Mouse (Mus musculus): ENCODE results near the gene Hnrnpm. TPM values are rescaled to one million over a fixed set of nuclear protein-coding genes. Genes with fewer than 3 reads are reported as not detected.

Gene Hnrnpm
- total and polyA plus RNA-seq, 3 experiments, result 174 to 756 (median 207) TPM

GRCm38 (mm10) chr17:33628621-33629486, 57.8 kb downstream of the Hnrnpm start, which contains the start of gene Zfp414:
Gene Zfp414, plus strand, starts transcription at chr17:33629090.
- dilution Hi-C loops (cut with MboI; ENCODE audit: extremely low pct_ligation_motif_present, extremely low pct_unique_long_range_greater_than_20kb, low sequenced_read_pairs) (no loop called here), in situ Hi-C loops (cut with MboI; ENCODE audit: low pct_ligation_motif_present, low pct_unique_long_range_greater_than_20kb, low sequenced_read_pairs) (no loop called here)
- Histone ChIP-seq H3K36me3 (replicated peaks in 1 of 2; ENCODE audit: control insufficient read depth in 1 of 2, insufficient read depth in 1 of 2, low read length in 1 of 2) (peaks cover 15 to 36% of the 10 kb centered on the region in 2 experiments), H3K4me1 (ENCODE audit: control insufficient read depth in 1 of 2, insufficient read depth in 2 of 2) (peaks cover 12 to 21% of the 10 kb centered on the region in 2 experiments), H3K9ac (ENCODE audit: insufficient read depth, low read depth) (peak within 1 kb of the TSS; percentile 68), H3K79me2 (replicated peaks; ENCODE audit: control insufficient read depth, extremely low read depth, insufficient read depth, poor library complexity, severe bottlenecking) (0 out of 2 replicates have a peak, but pooled peaks cover 3% of the 10 kb centered on the region), H3K4me3 (replicated peaks in 1 of 3; ENCODE audit: low read depth in 2 of 3, low read length in 2 of 3, poor library complexity in 1 of 3) (peak within 1 kb of the TSS; percentile 72 to 87 (median 74)), H3K27me3 (replicated peaks) (no peaks in the 10 kb centered on the region), H3K4me2 (ENCODE audit: insufficient read depth, low read depth, poor library complexity, severe bottlenecking) (peak within 1 kb of the TSS; percentile 83), H3K27ac (ENCODE audit: insufficient read depth, low read depth) (peak within 1 kb of the TSS; percentile 92), H3K9me3 (replicated peaks; ENCODE audit: low read length) (no peaks in the 10 kb centered on the region)
- peak; percentile 95 for DNase-seq (ENCODE audit: extremely low read depth)
- TF ChIP-seq E2F4 (IDR thresholded peaks at IDR 0.05; ENCODE audit: insufficient replicate concordance, low read depth, low read length) (peak; percentile 26; the same call in 1 of the 2 replicates), ZKSCAN1 (IDR thresholded peaks at IDR 0.05; ENCODE audit: borderline replicate concordance, low read depth, low read length) (no peak), HCFC1 (IDR thresholded peaks at IDR 0.05; ENCODE audit: low read depth, low read length) (peak; percentile 78), ZC3H11A (IDR thresholded peaks at IDR 0.05; ENCODE audit: low read depth, low read length) (no peak), ELF1 (IDR thresholded peaks at IDR 0.05; ENCODE audit: low read depth, low read length) (peak; percentile 79), SIN3A (IDR thresholded peaks at IDR 0.05; ENCODE audit: low read length) (peak; percentile 84), ZMIZ1 (IDR thresholded peaks at IDR 0.05; ENCODE audit: low read depth, low read length) (peak; percentile 93), NRF1 (IDR thresholded peaks at IDR 0.05; ENCODE audit: low read depth, low read length) (0 out of 2 replicates have a peak, but pooled peaks have one; percentile 42), UBTF (IDR thresholded peaks at IDR 0.05; ENCODE audit: low read depth, low read length) (no peak), MAX (IDR thresholded peaks at IDR 0.05; ENCODE audit: low read length) (peak; percentile 47; the same call in 1 of the 2 replicates), MXI1 (IDR thresholded peaks at IDR 0.05; ENCODE audit: low read depth, low read length) (peak; percentile 69), GABPA (IDR thresholded peaks at IDR 0.05; ENCODE audit: insufficient replicate concordance, low read depth, low read length) (no peak), IRF4 (IDR thresholded peaks at IDR 0.05; ENCODE audit: low read depth, low read length) (0 out of 2 replicates have a peak, but pooled peaks have one; percentile 26), KAT2A (IDR thresholded peaks at IDR 0.05; ENCODE audit: insufficient replicate concordance, low read length) (peak; percentile 70; the same call in 1 of the 2 replicates), JUND (conservative IDR thresholded peaks at IDR 0.05; ENCODE audit: low read depth, low read length) (no peak), POLR2A (IDR thresholded peaks at IDR 0.05; ENCODE audit: low read depth, low read length) (peak; percentile 91), PAX5 (IDR thresholded peaks at IDR 0.05; ENCODE audit: low read length) (no peak), CHD1 (IDR thresholded peaks at IDR 0.05; ENCODE audit: low read depth, low read length) (no peak), POLR2AphosphoS2 (IDR thresholded peaks at IDR 0.05; ENCODE audit: low read depth, low read length) (peak; percentile 62), TBP (conservative IDR thresholded peaks at IDR 0.05; ENCODE audit: low read depth, low read length) (peak; percentile 93), SMC3 (IDR thresholded peaks at IDR 0.05; ENCODE audit: low read depth, low read length) (no peak), ETS1 (conservative IDR thresholded peaks at IDR 0.05; ENCODE audit: low read depth, low read length) (no peak), TCF12 (IDR thresholded peaks at IDR 0.05; ENCODE audit: low read depth, low read length) (peak; percentile 96), USF1 (IDR thresholded peaks at IDR 0.05; ENCODE audit: low read depth, low read length) (no peak), MEF2A (IDR thresholded peaks at IDR 0.05; ENCODE audit: borderline replicate concordance, low read depth, low read length) (peak; percentile 27; the same call in 1 of the 2 replicates), CHD2 (IDR thresholded peaks at IDR 0.05; ENCODE audit: low read length) (peak; percentile 100), MYC (IDR thresholded peaks at IDR 0.05; ENCODE audit: low read depth, low read length) (no peak), NELFE (IDR thresholded peaks at IDR 0.05; ENCODE audit: low read depth, low read length) (peak; percentile 93), EP300 (IDR thresholded peaks at IDR 0.05; ENCODE audit: low read length) (no peak), MAZ (IDR thresholded peaks at IDR 0.05; ENCODE audit: low read depth, low read length) (no peak; the same call in none of the 2 replicates)
